Mouse (Mus musculus) heart, adult 2 months (tissue): Measurements from ENCODE around the gene Evi5. TPM values are rescaled to one million over a fixed set of nuclear protein-coding genes. Genes with fewer than 3 reads are reported as not detected.

Experiments used
- DNase-seq, 2 experiments: peaks; one replicate each; pipeline ENCODE4 v3.0.0; 2021
- H3K27ac ChIP-seq: fragments of 200-600 bp; 2 replicates; pipeline ENCODE4 v1.8.1; 2022
- H3K27me3 ChIP-seq: fragments of 200-500 bp; 2 replicates; pipeline ENCODE4 v1.6.1; 2012; ENCODE audit warnings: mild to moderate bottlenecking, low read length, inconsistent platforms, mixed read lengths; ENCODE audit not compliant: control insufficient read depth, insufficient read depth
- H3K36me3 ChIP-seq: fragments of 200-500 bp; 2 replicates; pipeline ENCODE4 v1.6.1; 2012; ENCODE audit warnings: low read length, inconsistent platforms; ENCODE audit not compliant: control insufficient read depth, insufficient read depth
- H3K4me1 ChIP-seq: fragments of 200-500 bp; 2 replicates; pipeline ENCODE4 v1.6.1; 2011; ENCODE audit warnings: low read length; ENCODE audit not compliant: control insufficient read depth, insufficient read depth
- H3K4me3 ChIP-seq: fragments of 200-600 bp; 2 replicates; pipeline ENCODE4 v1.8.1; 2022
- H3K79me2 ChIP-seq: fragments of 200-500 bp; replicated peaks from 2 replicates; pipeline ENCODE4 v1.6.1; 2012; ENCODE audit warnings: mild to moderate bottlenecking, inconsistent platforms, low read length, moderate library complexity, mixed read lengths; ENCODE audit not compliant: control insufficient read depth, insufficient read depth
- H3K9ac ChIP-seq: fragments of 200-500 bp; 2 replicates; pipeline ENCODE4 v1.6.1; 2012; ENCODE audit warnings: low read depth, mild to moderate bottlenecking, control low read depth, inconsistent platforms, low read length, mixed read lengths
- CTCF ChIP-seq: fragments of 200-600 bp; IDR thresholded peaks from 2 replicates; pipeline ENCODE4 v1.8.1; 2022; ENCODE audit warnings: antibody characterized with exemption, mild to moderate bottlenecking, moderate library complexity
- EP300 ChIP-seq: fragments of 200-500 bp; IDR thresholded peaks from 2 replicates; pipeline ENCODE4 v1.6.1; 2011; ENCODE audit warnings: low read depth, low read length, control low read depth; ENCODE audit not compliant: insufficient read depth
- POLR2A ChIP-seq: fragments of 200-500 bp; IDR thresholded peaks from 2 replicates; pipeline ENCODE4 v1.6.1; 2011; ENCODE audit warnings: mild to moderate bottlenecking, low read depth, low read length, control low read depth; ENCODE audit not compliant: insufficient read depth
- WGBS: fragments of 180-500 bp; shearing (Covaris S2); methylation state at CpG from one replicate; pipeline ENCODE4 v1.1.7; 2018; 5-methylcytosine and 5-hydroxymethylcytosine counted together
- intact Hi-C: fragments of 180-260 bp; cut with DNase I; formaldehyde crosslinking; loops from one replicate; pipeline ENCODE4 v1.15.1; 2025
- polyA plus RNA-seq: library from polyadenylated mRNA; depleted of rRNA; stranded (reverse); fragments of >200 nt; gene quantifications from 2 replicates; pipeline ENCODE4 v1.2.3, GENCODE M21; 2012
- total RNA-seq, 2 experiments: library from RNA; stranded (reverse); gene quantifications; 2 replicates each; pipeline ENCODE4 v1.2.3; 2021

Gene Evi5
- total and polyA plus RNA-seq, 3 experiments, result 7.4 to 21.7 (median 20.5) TPM

DNA sequence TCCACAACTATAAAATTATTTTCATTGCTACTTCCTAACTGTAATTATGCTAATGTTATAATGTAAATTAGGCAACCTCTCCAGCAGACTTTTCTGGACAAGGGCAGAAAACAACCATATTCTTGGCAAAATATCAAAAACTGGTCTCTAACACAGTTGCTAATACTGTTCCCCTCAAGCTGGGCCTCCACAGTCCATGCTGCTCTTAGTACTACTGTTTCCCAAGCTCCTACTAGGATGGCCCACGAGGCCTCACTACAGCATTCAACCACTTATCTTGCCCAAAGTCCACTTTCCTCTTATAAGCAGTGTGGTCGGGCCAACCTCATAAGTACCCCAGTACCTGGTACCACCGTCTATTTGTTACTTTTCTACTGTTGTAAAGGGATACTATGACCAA lies 20.4 kb downstream of the Evi5 start:
- intact Hi-C loops, result no loop called here
- TF ChIP-seq POLR2A (no peak), CTCF (no peak), EP300 (no peak)
- Histone ChIP-seq H3K79me2 (no peaks in the 10 kb centered on the region; the same call in 1 of the 2 replicates), H3K36me3 (no peaks in the 10 kb centered on the region; the same call in none of the 2 replicates), H3K9ac (no peak overlapping the region), H3K27me3 (no peaks in the 10 kb centered on the region), H3K4me3 (no peak overlapping the region), H3K27ac (no peak overlapping the region), H3K4me1 (peaks cover 5% of the 10 kb centered on the region)
- WGBS, result 44% methylated on average over 3 of the region's 3 CpGs
- DNase-seq, result no peak

- intact Hi-C loops, result no loop called here
- no peak overlapping the region for H3K27ac ChIP-seq
- peaks cover 5% of the 10 kb centered on the region for H3K4me1 ChIP-seq
Measured at GRCm38 (mm10) chr5:107853807-107854206, 21.1 kb downstream of the Evi5 start.

DNA sequence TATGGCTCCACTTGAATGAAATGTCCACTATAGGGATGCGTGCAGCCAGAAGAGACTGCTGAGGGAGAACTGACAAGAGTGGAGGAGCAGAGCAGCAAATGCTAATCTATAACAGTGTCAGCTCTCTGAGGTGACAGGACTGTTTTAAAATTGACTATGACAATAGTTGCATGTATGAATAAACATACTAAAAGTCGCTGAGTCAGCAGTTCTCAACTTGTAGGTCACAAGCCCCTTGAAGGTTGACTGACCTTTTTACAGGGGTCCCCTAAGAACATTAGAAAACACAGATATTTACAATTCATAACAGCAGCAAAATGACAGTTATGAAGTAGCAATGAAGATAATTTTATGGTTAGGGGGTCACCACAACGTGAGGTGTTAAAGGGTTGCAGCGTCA lies 25.9 kb downstream of the Evi5 start:
- no peak for DNase-seq
- intact Hi-C loops, result no loop called here
- Histone ChIP-seq H3K9ac (no peak overlapping the region), H3K4me3 (no peak overlapping the region), H3K36me3 (no peaks in the 10 kb centered on the region), H3K27ac (no peak overlapping the region), H3K79me2 (no peaks in the 10 kb centered on the region), H3K4me1 (peaks cover 4% of the 10 kb centered on the region), H3K27me3 (no peaks in the 10 kb centered on the region)
- no peak for TF ChIP-seq EP300
- no peak for TF ChIP-seq CTCF
- TF ChIP-seq POLR2A, result no peak
- 87% methylated on average over 4 of the region's 4 CpGs for whole genome bisulfite sequencing

More at GRCm38 (mm10) chr5:107853807-107854206, 21.1 kb downstream of the Evi5 start:
- Histone ChIP-seq H3K9ac (no peak overlapping the region), H3K79me2 (no peaks in the 10 kb centered on the region; the same call in 1 of the 2 replicates), H3K36me3 (no peaks in the 10 kb centered on the region; the same call in none of the 2 replicates), H3K4me3 (no peak overlapping the region), H3K27me3 (no peaks in the 10 kb centered on the region)
- TF ChIP-seq CTCF (no peak), EP300 (no peak)
- DNase-seq, result peak; percentile 39 to 67
- WGBS, result 7% methylated on average over 6 of the region's 6 CpGs

DNA sequence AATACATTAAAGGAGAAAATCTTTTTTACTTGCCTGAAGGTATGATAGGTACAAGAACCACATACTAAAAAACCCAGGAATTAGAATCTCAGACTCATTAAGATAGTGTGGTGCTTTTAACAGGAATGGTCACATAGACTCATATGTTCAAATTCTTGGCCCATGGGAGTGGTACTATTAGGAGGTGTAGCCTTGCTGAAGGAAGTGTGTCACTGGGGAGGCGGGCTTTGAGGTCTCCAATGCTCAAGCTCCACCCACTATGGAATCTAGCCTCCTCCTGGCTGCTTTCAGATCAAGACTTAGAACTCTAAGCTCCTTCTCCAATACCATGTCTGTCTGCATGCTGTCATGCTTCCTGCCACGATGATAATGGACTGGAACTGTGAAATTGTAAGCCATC lies 27.1 kb downstream of the Evi5 start:
- 56% methylated on average over 2 of the region's 2 CpGs for WGBS
- Histone ChIP-seq H3K27me3 (no peaks in the 10 kb centered on the region), H3K9ac (no peak overlapping the region), H3K36me3 (no peaks in the 10 kb centered on the region), H3K4me3 (no peak overlapping the region), H3K4me1 (peaks cover 1% of the 10 kb centered on the region; the same call in 1 of the 2 replicates), H3K27ac (no peak overlapping the region), H3K79me2 (no peaks in the 10 kb centered on the region)
- DNase-seq, result no peak
- TF ChIP-seq EP300, result no peak
- TF ChIP-seq POLR2A, result no peak
- TF ChIP-seq CTCF, result no peak
- intact Hi-C loops, result no loop called here

GRCm38 (mm10) chr5:107847349-107847748 lies 27.6 kb downstream of the Evi5 start:
- TF ChIP-seq EP300 (no peak), CTCF (no peak), POLR2A (no peak)
- H3K27ac ChIP-seq, result no peak overlapping the region
- 54% methylated on average over 5 of the region's 5 CpGs for WGBS
- H3K4me1 ChIP-seq, result peaks cover 1% of the 10 kb centered on the region; the same call in 1 of the 2 replicates
- H3K4me3 ChIP-seq, result no peak overlapping the region
- no peaks in the 10 kb centered on the region for H3K27me3 ChIP-seq
- intact Hi-C loops, result no loop called here
- H3K36me3 ChIP-seq, result no peaks in the 10 kb centered on the region
- H3K79me2 ChIP-seq, result no peaks in the 10 kb centered on the region
- DNase-seq, result peak; percentile 55 to 69
- no peak overlapping the region for H3K9ac ChIP-seq

GRCm38 (mm10) chr5:107840549-107841238 lies 34.2 kb downstream of the Evi5 start:
- no peak for DNase-seq
- Histone ChIP-seq H3K27ac (no peak overlapping the region), H3K9ac (no peak overlapping the region), H3K27me3 (no peaks in the 10 kb centered on the region), H3K79me2 (peaks cover 3% of the 10 kb centered on the region; the same call in 1 of the 2 replicates), H3K36me3 (no peaks in the 10 kb centered on the region), H3K4me1 (peaks cover 1% of the 10 kb centered on the region), H3K4me3 (no peak overlapping the region)
- 96% methylated on average over 5 of the region's 5 CpGs for WGBS
- TF ChIP-seq POLR2A (no peak), EP300 (no peak), CTCF (no peak)
- intact Hi-C loops, result no loop called here
